Mouse (Mus musculus) erythroid progenitor cell, adult 5-6 weeks (primary cell): ENCODE results near the gene Bcl6b. TPM values are rescaled to one million over a fixed set of nuclear protein-coding genes. Genes with fewer than 3 reads are reported as not detected.

ENCODE experiments used
- ATAC-seq: replicated peaks from 2 replicates; pipeline ENCODE4 v1.8.0; 2016; ENCODE audit warnings: moderate number of reproducible peaks, mild to moderate bottlenecking, moderate TSS enrichment, inconsistent platforms; ENCODE audit not compliant: poor library complexity, low FRiP score, severe bottlenecking
- total RNA-seq, 2 experiments: library from RNA; stranded (forward) in 1 of 2; stranded (reverse) in 1 of 2; fragments of 150-400 nt in 1 of 2; fragments of 186-747, 209-891 nt in 1 of 2; gene quantifications; 2 replicates each; pipeline versions ENCODE4 v1.2.3 to v1.2.4; 2015 to 2017; ENCODE audit warnings: low replicate concordance in 2 of 2

Bcl6b gene
- total RNA-seq, 2 experiments from 2014 or later, result 0.61 TPM; not detected in 1

GRCm38 (mm10) chr11:70214856-70215209, 14.8 kb downstream of the Bcl6b start:
- ATAC-seq, result no peak

- no peak for ATAC-seq
These were observed 15.3 kb downstream of the Bcl6b start for GRCm38 (mm10) chr11:70214191-70214855.

- no peak for ATAC-seq
These were observed 15.9 kb downstream of the Bcl6b start for GRCm38 (mm10) chr11:70213736-70214135.

- ATAC-seq, result no peak
These were observed 16.7 kb downstream of the Bcl6b start for GRCm38 (mm10) chr11:70212896-70213295.

GRCm38 (mm10) chr11:70212423-70212822, 17.2 kb downstream of the Bcl6b start, which contains the start of gene Slc16a11:
TSS of gene Slc16a11 (plus strand) at chr11:70212752.
- ATAC-seq, result no peak

GRCm38 (mm10) chr11:70211972-70212371, 17.6 kb downstream of the Bcl6b start:
- ATAC-seq, result no peak

- no peak for ATAC-seq
These were observed 18.9 kb downstream of the Bcl6b start for GRCm38 (mm10) chr11:70210681-70211080.

GRCm38 (mm10) chr11:70208778-70209388, 20.7 kb downstream of the Bcl6b start:
- ATAC-seq, result no peak

GRCm38 (mm10) chr11:70207283-70207682, 22.3 kb downstream of the Bcl6b start:
- no peak for ATAC-seq

- ATAC-seq, result no peak
These were observed 22.8 kb downstream of the Bcl6b start for GRCm38 (mm10) chr11:70206801-70207200.

GRCm38 (mm10) chr11:70201691-70202090, 27.9 kb downstream of the Bcl6b start:
- peak; percentile 85 for ATAC-seq

GRCm38 (mm10) chr11:70200036-70200608, 29.5 kb downstream of the Bcl6b start:
- no peak for ATAC-seq

- ATAC-seq, result no peak
These were observed 30.5 kb downstream of the Bcl6b start for GRCm38 (mm10) chr11:70199107-70199506.

GRCm38 (mm10) chr11:70198332-70198731, 31.3 kb downstream of the Bcl6b start:
- ATAC-seq, result no peak

- no peak for ATAC-seq
These were observed 36.0 kb downstream of the Bcl6b start for GRCm38 (mm10) chr11:70193354-70194285.

- ATAC-seq, result no peak
These were observed 37.4 kb downstream of the Bcl6b start for GRCm38 (mm10) chr11:70192157-70192556.

GRCm38 (mm10) chr11:70191188-70191587, 38.4 kb downstream of the Bcl6b start:
- no peak for ATAC-seq

- no peak for ATAC-seq
These were observed 40.1 kb downstream of the Bcl6b start for GRCm38 (mm10) chr11:70189319-70190134.

GRCm38 (mm10) chr11:70185120-70185519, 44.5 kb downstream of the Bcl6b start:
- ATAC-seq, result no peak
